Mouse (Mus musculus) hindbrain, embryonic 15.5 days (tissue): Measurements from ENCODE around the gene Krt12. TPM values are rescaled to one million over a fixed set of nuclear protein-coding genes. Genes with fewer than 3 reads are reported as not detected.

Experiments used
- ATAC-seq: fragments of 200-750 bp; cut with Nextera tagmentation; 2 replicates; pipeline ENCODE4 v1.8.0; 2017; ENCODE audit warnings: low read depth, moderate number of reproducible peaks, moderate TSS enrichment; ENCODE audit not compliant: low FRiP score
- H3K27ac ChIP-seq: fragments of 300-500 bp; sonication (generic); replicated peaks from 2 replicates; pipeline ENCODE4 v1.5.1; 2015; ENCODE audit warnings: mild to moderate bottlenecking, inconsistent platforms
- H3K27me3 ChIP-seq: fragments of 300-500 bp; sonication (generic); 2 replicates; pipeline ENCODE4 v1.6.1; 2015; ENCODE audit warnings: control low read depth, inconsistent platforms
- H3K36me3 ChIP-seq: fragments of 300-500 bp; sonication (generic); 2 replicates; pipeline ENCODE4 v1.6.1; 2015; ENCODE audit warnings: control low read depth, inconsistent platforms
- H3K4me1 ChIP-seq: fragments of 300-500 bp; sonication (generic); replicated peaks from 2 replicates; pipeline ENCODE4 v1.6.1; 2015; ENCODE audit warnings: control low read depth, inconsistent platforms
- H3K4me2 ChIP-seq: fragments of 300-500 bp; sonication (generic); 2 replicates; pipeline ENCODE4 v1.6.1; 2015; ENCODE audit warnings: moderate library complexity, mild to moderate bottlenecking, inconsistent platforms
- H3K4me3 ChIP-seq: fragments of 300-500 bp; sonication (generic); 2 replicates; pipeline ENCODE4 v1.5.1; 2015; ENCODE audit warnings: mild to moderate bottlenecking, inconsistent platforms
- H3K9ac ChIP-seq: fragments of 300-500 bp; sonication (generic); 2 replicates; pipeline ENCODE4 v1.6.1; 2015; ENCODE audit warnings: inconsistent platforms
- H3K9me3 ChIP-seq: fragments of 300-500 bp; sonication (generic); 2 replicates; pipeline ENCODE4 v1.6.1; 2016; ENCODE audit warnings: control low read depth, inconsistent platforms
- WGBS: fragments of 180-500 bp; shearing (Covaris S2); methylation state at CpG from one replicate; pipeline ENCODE4 v1.1.7; 2015; 5-methylcytosine and 5-hydroxymethylcytosine counted together
- polyA plus RNA-seq: library from polyadenylated mRNA; unstranded; fragments of >200 nt; fragmentation: Nextera tagmentation; extraction: Ambion mirVana; gene quantifications from 2 replicates; pipeline ENCODE4 v1.2.1, GENCODE M21; 2015

Gene Krt12
- polyA plus RNA-seq, 1 experiment from 2014 or later: not detected

GRCm38 (mm10) chr11:99437972-99438371 is 15.9 kb upstream of the Krt12 start, which contains the start of gene Krt20:
Gene Krt20, minus strand, starts transcription at chr11:99438150.
- 62% methylated on average over 10 of the region's 10 CpGs for WGBS

GRCm38 (mm10) chr11:99436625-99437024 is 14.6 kb upstream of the Krt12 start:
- Histone ChIP-seq H3K4me1 (no peaks in the 10 kb centered on the region), H3K27ac (no peak overlapping the region), H3K4me2 (no peak overlapping the region), H3K27me3 (no peaks in the 10 kb centered on the region), H3K36me3 (no peaks in the 10 kb centered on the region), H3K4me3 (no peak overlapping the region), H3K9ac (no peak overlapping the region), H3K9me3 (no peaks in the 10 kb centered on the region)
- ATAC-seq: no peak
- 80% methylated on average over 4 of the region's 4 CpGs for WGBS

More at GRCm38 (mm10) chr11:99437972-99438371, 15.9 kb upstream of the Krt12 start, which contains the start of gene Krt20:
- Histone ChIP-seq H3K4me2 (no peak within 1 kb of the TSS), H3K27me3 (no peaks in the 10 kb centered on the region), H3K9ac (no peak within 1 kb of the TSS), H3K4me3 (no peak within 1 kb of the TSS), H3K4me1 (no peaks in the 10 kb centered on the region), H3K9me3 (no peaks in the 10 kb centered on the region), H3K36me3 (no peaks in the 10 kb centered on the region), H3K27ac (no peak within 1 kb of the TSS)
- no peak for ATAC-seq

- no peak overlapping the region for H3K4me3 ChIP-seq
- WGBS: 34% methylated on average over 12 of the region's 12 CpGs
Measured at GRCm38 (mm10) chr11:99430670-99431069, 8.6 kb upstream of the Krt12 start.

GRCm38 (mm10) chr11:99420586-99420985 is 1.5 kb downstream of the Krt12 start:
- Histone ChIP-seq H3K27me3 (no peaks in the 10 kb centered on the region), H3K9ac (no peak overlapping the region), H3K4me1 (no peaks in the 10 kb centered on the region), H3K9me3 (no peaks in the 10 kb centered on the region), H3K4me3 (no peak overlapping the region), H3K4me2 (no peak overlapping the region), H3K27ac (no peak overlapping the region), H3K36me3 (no peaks in the 10 kb centered on the region)
- WGBS: 66% methylated on average over 10 of the region's 10 CpGs
- no peak for ATAC-seq

More at GRCm38 (mm10) chr11:99430670-99431069, 8.6 kb upstream of the Krt12 start:
- Histone ChIP-seq H3K36me3 (no peaks in the 10 kb centered on the region), H3K9me3 (no peaks in the 10 kb centered on the region), H3K9ac (no peak overlapping the region), H3K27ac (no peak overlapping the region), H3K4me2 (no peak overlapping the region), H3K27me3 (no peaks in the 10 kb centered on the region), H3K4me1 (0 out of 2 replicates have a peak, but pooled peaks cover 6% of the 10 kb centered on the region)
- ATAC-seq: no peak

GRCm38 (mm10) chr11:99417819-99418218 is 4.2 kb downstream of the Krt12 start:
- H3K4me1 ChIP-seq: no peaks in the 10 kb centered on the region
- no peaks in the 10 kb centered on the region for H3K27me3 ChIP-seq
- WGBS: 75% methylated on average over 16 of the region's 16 CpGs
- no peaks in the 10 kb centered on the region for H3K9me3 ChIP-seq
- H3K36me3 ChIP-seq: no peaks in the 10 kb centered on the region
- no peak overlapping the region for H3K9ac ChIP-seq
- no peak overlapping the region for H3K27ac ChIP-seq
- H3K4me2 ChIP-seq: no peak overlapping the region
- no peak overlapping the region for H3K4me3 ChIP-seq
- no peak for ATAC-seq

- no peak for ATAC-seq
- no peak overlapping the region for H3K4me3 ChIP-seq
- no peaks in the 10 kb centered on the region for H3K9me3 ChIP-seq
- no peak overlapping the region for H3K27ac ChIP-seq
- no peaks in the 10 kb centered on the region for H3K36me3 ChIP-seq
- no peak overlapping the region for H3K4me2 ChIP-seq
- no peaks in the 10 kb centered on the region for H3K4me1 ChIP-seq
- H3K9ac ChIP-seq: no peak overlapping the region
- H3K27me3 ChIP-seq: no peaks in the 10 kb centered on the region
- WGBS: 78% methylated on average over 13 of the region's 13 CpGs
Measured at GRCm38 (mm10) chr11:99416902-99417301, 5.2 kb downstream of the Krt12 start.

- H3K9ac ChIP-seq: no peak overlapping the region
- H3K27me3 ChIP-seq: no peaks in the 10 kb centered on the region
- no peak overlapping the region for H3K27ac ChIP-seq
- no peak for ATAC-seq
- H3K4me2 ChIP-seq: no peak overlapping the region
- no peaks in the 10 kb centered on the region for H3K36me3 ChIP-seq
- H3K9me3 ChIP-seq: no peaks in the 10 kb centered on the region
- H3K4me3 ChIP-seq: no peak overlapping the region
- WGBS: 94% methylated on average over 13 of the region's 13 CpGs
- no peaks in the 10 kb centered on the region for H3K4me1 ChIP-seq
Measured at GRCm38 (mm10) chr11:99414463-99415147, 7.5 kb downstream of the Krt12 start.

GRCm38 (mm10) chr11:99413247-99413646 is 8.8 kb downstream of the Krt12 start:
- H3K9me3 ChIP-seq: no peaks in the 10 kb centered on the region
- no peak overlapping the region for H3K4me3 ChIP-seq
- no peak overlapping the region for H3K27ac ChIP-seq
- no peak overlapping the region for H3K9ac ChIP-seq
- no peaks in the 10 kb centered on the region for H3K36me3 ChIP-seq
- no peaks in the 10 kb centered on the region for H3K4me1 ChIP-seq
- no peaks in the 10 kb centered on the region for H3K27me3 ChIP-seq
- no peak overlapping the region for H3K4me2 ChIP-seq
- WGBS: 21% methylated on average over 6 of the region's 6 CpGs
- ATAC-seq: no peak

- Histone ChIP-seq H3K4me3 (no peak overlapping the region), H3K4me2 (no peak overlapping the region), H3K36me3 (no peaks in the 10 kb centered on the region), H3K9me3 (no peaks in the 10 kb centered on the region), H3K4me1 (no peaks in the 10 kb centered on the region), H3K27me3 (0 out of 2 replicates have a peak, but pooled peaks cover 2% of the 10 kb centered on the region), H3K9ac (no peak overlapping the region), H3K27ac (no peak overlapping the region)
- no peak for ATAC-seq
- WGBS: 82% methylated on average over 10 of the region's 10 CpGs
Measured at GRCm38 (mm10) chr11:99406186-99406585, 15.9 kb downstream of the Krt12 start.

- H3K4me3 ChIP-seq: no peak overlapping the region
Measured at GRCm38 (mm10) chr11:99399956-99400549, 22.0 kb downstream of the Krt12 start.

GRCm38 (mm10) chr11:99398832-99399231 is 23.2 kb downstream of the Krt12 start:
- ATAC-seq: no peak
- Histone ChIP-seq H3K27ac (no peak overlapping the region), H3K4me3 (no peak overlapping the region), H3K9me3 (no peaks in the 10 kb centered on the region), H3K36me3 (no peaks in the 10 kb centered on the region), H3K4me1 (no peaks in the 10 kb centered on the region), H3K4me2 (no peak overlapping the region), H3K9ac (no peak overlapping the region), H3K27me3 (no peaks in the 10 kb centered on the region)
- 67% methylated on average over 8 of the region's 8 CpGs for WGBS

More at GRCm38 (mm10) chr11:99399956-99400549, 22.0 kb downstream of the Krt12 start:
- H3K9ac ChIP-seq: no peak overlapping the region
- no peak overlapping the region for H3K4me2 ChIP-seq
- H3K4me1 ChIP-seq: no peaks in the 10 kb centered on the region
- ATAC-seq: no peak
- no peaks in the 10 kb centered on the region for H3K9me3 ChIP-seq
- no peaks in the 10 kb centered on the region for H3K36me3 ChIP-seq
- 89% methylated on average over 13 of the region's 13 CpGs for WGBS
- no peak overlapping the region for H3K27ac ChIP-seq
- no peaks in the 10 kb centered on the region for H3K27me3 ChIP-seq

- H3K27me3 ChIP-seq: no peaks in the 10 kb centered on the region
- 83% methylated on average over 3 of the region's 3 CpGs for WGBS
- no peaks in the 10 kb centered on the region for H3K36me3 ChIP-seq
- no peak overlapping the region for H3K9ac ChIP-seq
- H3K4me1 ChIP-seq: no peaks in the 10 kb centered on the region
- no peak overlapping the region for H3K4me3 ChIP-seq
- no peak overlapping the region for H3K27ac ChIP-seq
- ATAC-seq: no peak
- H3K9me3 ChIP-seq: no peaks in the 10 kb centered on the region
- no peak overlapping the region for H3K4me2 ChIP-seq
Measured at GRCm38 (mm10) chr11:99398084-99398483, 24.0 kb downstream of the Krt12 start.
